Mouse (Mus musculus): ENCODE data around the gene Gm17535. TPM values are rescaled to one million over a fixed set of nuclear protein-coding genes. Genes with fewer than 3 reads are reported as not detected.
"Not testable (repeated sequence)": the region's sequence is repeated elsewhere in the genome, so short reads cannot be mapped to it uniquely, and the experiment has no call there.

Gm17535 gene
- polyA plus RNA-seq, 1 experiment from 2014 or later = not detected

GRCm38 (mm10) chr9:3012054-3012621 is 22.3 kb upstream of the Gm17535 start:
- H3K36me3 ChIP-seq (ENCODE audit: control insufficient read depth, insufficient read depth); H3K4me3 ChIP-seq (ENCODE audit: low read depth, low read length); H3K27ac ChIP-seq (ENCODE audit: low read length); H3K4me2 ChIP-seq (ENCODE audit: low read depth, low read length); H3K9me3 ChIP-seq (replicated peaks; ENCODE audit: control insufficient read depth, low read length); H3K4me1 ChIP-seq (ENCODE audit: control insufficient read depth, low read depth, low read length); H3K9ac ChIP-seq (ENCODE audit: low read depth, low read length); ATAC-seq (ENCODE audit: low read depth); H3K27me3 ChIP-seq (ENCODE audit: control insufficient read depth, insufficient read depth, low read depth, low read length): not testable (repeated sequence)
- WGBS (ENCODE audit: insufficient replicate concordance) = 42% methylated on average over 2 of the region's 7 CpGs

- H3K27ac ChIP-seq (ENCODE audit: low read length); H3K36me3 ChIP-seq (ENCODE audit: control insufficient read depth, insufficient read depth); H3K27me3 ChIP-seq (ENCODE audit: control insufficient read depth, insufficient read depth, low read depth, low read length); H3K4me1 ChIP-seq (ENCODE audit: control insufficient read depth, low read depth, low read length); H3K4me2 ChIP-seq (ENCODE audit: low read depth, low read length); H3K9me3 ChIP-seq (replicated peaks; ENCODE audit: control insufficient read depth, low read length); H3K4me3 ChIP-seq (ENCODE audit: low read depth, low read length); H3K9ac ChIP-seq (ENCODE audit: low read depth, low read length): not testable (repeated sequence)
- ATAC-seq (ENCODE audit: low read depth) = peak; percentile 32
- WGBS (ENCODE audit: insufficient replicate concordance) = no CpG with 5 or more reads among the region's 11 CpGs
These were observed 21.6 kb upstream of the Gm17535 start, which contains the start of gene Gm10721 for GRCm38 (mm10) chr9:3012733-3013279. TSS of gene Gm10721 (plus strand) at chr9:3013140.

GRCm38 (mm10) chr9:3015354-3015753 is 19.0 kb upstream of the Gm17535 start, which contains the start of gene Gm10720:
TSS of gene Gm10720 (plus strand) at chr9:3015654.
- H3K27ac ChIP-seq (ENCODE audit: low read length); H3K4me1 ChIP-seq (ENCODE audit: control insufficient read depth, low read depth, low read length); H3K27me3 ChIP-seq (ENCODE audit: control insufficient read depth, insufficient read depth, low read depth, low read length); ATAC-seq (ENCODE audit: low read depth); H3K9ac ChIP-seq (ENCODE audit: low read depth, low read length); H3K4me3 ChIP-seq (ENCODE audit: low read depth, low read length); H3K36me3 ChIP-seq (ENCODE audit: control insufficient read depth, insufficient read depth); H3K9me3 ChIP-seq (replicated peaks; ENCODE audit: control insufficient read depth, low read length); H3K4me2 ChIP-seq (ENCODE audit: low read depth, low read length): not testable (repeated sequence)
- 47% methylated on average over 4 of the region's 9 CpGs for WGBS (ENCODE audit: insufficient replicate concordance)

GRCm38 (mm10) chr9:3015896-3016295 is 18.5 kb upstream of the Gm17535 start:
- H3K4me1 ChIP-seq (ENCODE audit: control insufficient read depth, low read depth, low read length); H3K9me3 ChIP-seq (replicated peaks; ENCODE audit: control insufficient read depth, low read length); H3K27ac ChIP-seq (ENCODE audit: low read length); H3K27me3 ChIP-seq (ENCODE audit: control insufficient read depth, insufficient read depth, low read depth, low read length); H3K36me3 ChIP-seq (ENCODE audit: control insufficient read depth, insufficient read depth); H3K9ac ChIP-seq (ENCODE audit: low read depth, low read length); H3K4me2 ChIP-seq (ENCODE audit: low read depth, low read length); ATAC-seq (ENCODE audit: low read depth); H3K4me3 ChIP-seq (ENCODE audit: low read depth, low read length): not testable (repeated sequence)
- 48% methylated on average over 4 of the region's 6 CpGs for WGBS (ENCODE audit: insufficient replicate concordance)

GRCm38 (mm10) chr9:3017108-3017507 is 17.3 kb upstream of the Gm17535 start, which contains the start of gene Gm10719:
TSS of gene Gm10719 (plus strand) at chr9:3017408.
- not testable (repeated sequence) for H3K4me1 ChIP-seq (ENCODE audit: control insufficient read depth, low read depth, low read length); H3K9me3 ChIP-seq (replicated peaks; ENCODE audit: control insufficient read depth, low read length); H3K4me3 ChIP-seq (ENCODE audit: low read depth, low read length); H3K4me2 ChIP-seq (ENCODE audit: low read depth, low read length); H3K27ac ChIP-seq (ENCODE audit: low read length); H3K27me3 ChIP-seq (ENCODE audit: control insufficient read depth, insufficient read depth, low read depth, low read length); H3K36me3 ChIP-seq (ENCODE audit: control insufficient read depth, insufficient read depth); ATAC-seq (ENCODE audit: low read depth); H3K9ac ChIP-seq (ENCODE audit: low read depth, low read length)
- no CpG with 5 or more reads among the region's 9 CpGs for WGBS (ENCODE audit: insufficient replicate concordance)

GRCm38 (mm10) chr9:3018944-3019343 is 15.5 kb upstream of the Gm17535 start:
- H3K4me3 ChIP-seq (ENCODE audit: low read depth, low read length); H3K9me3 ChIP-seq (replicated peaks; ENCODE audit: control insufficient read depth, low read length); H3K9ac ChIP-seq (ENCODE audit: low read depth, low read length); H3K36me3 ChIP-seq (ENCODE audit: control insufficient read depth, insufficient read depth); H3K4me1 ChIP-seq (ENCODE audit: control insufficient read depth, low read depth, low read length); H3K27ac ChIP-seq (ENCODE audit: low read length); ATAC-seq (ENCODE audit: low read depth); H3K4me2 ChIP-seq (ENCODE audit: low read depth, low read length); H3K27me3 ChIP-seq (ENCODE audit: control insufficient read depth, insufficient read depth, low read depth, low read length): not testable (repeated sequence)
- WGBS (ENCODE audit: insufficient replicate concordance) = 50% methylated on average over 9 of the region's 9 CpGs

GRCm38 (mm10) chr9:3019835-3020727 is 14.3 kb upstream of the Gm17535 start:
- not testable (repeated sequence) for H3K27ac ChIP-seq (ENCODE audit: low read length); ATAC-seq (ENCODE audit: low read depth); H3K4me1 ChIP-seq (ENCODE audit: control insufficient read depth, low read depth, low read length); H3K4me3 ChIP-seq (ENCODE audit: low read depth, low read length); H3K27me3 ChIP-seq (ENCODE audit: control insufficient read depth, insufficient read depth, low read depth, low read length); H3K9me3 ChIP-seq (replicated peaks; ENCODE audit: control insufficient read depth, low read length); H3K36me3 ChIP-seq (ENCODE audit: control insufficient read depth, insufficient read depth); H3K4me2 ChIP-seq (ENCODE audit: low read depth, low read length); H3K9ac ChIP-seq (ENCODE audit: low read depth, low read length)
- 62% methylated on average over 11 of the region's 19 CpGs for WGBS (ENCODE audit: insufficient replicate concordance)

GRCm38 (mm10) chr9:3022316-3023008 is 11.9 kb upstream of the Gm17535 start:
- not testable (repeated sequence) for H3K4me3 ChIP-seq (ENCODE audit: low read depth, low read length); H3K4me2 ChIP-seq (ENCODE audit: low read depth, low read length); H3K9me3 ChIP-seq (replicated peaks; ENCODE audit: control insufficient read depth, low read length); H3K27me3 ChIP-seq (ENCODE audit: control insufficient read depth, insufficient read depth, low read depth, low read length); ATAC-seq (ENCODE audit: low read depth); H3K9ac ChIP-seq (ENCODE audit: low read depth, low read length); H3K4me1 ChIP-seq (ENCODE audit: control insufficient read depth, low read depth, low read length); H3K27ac ChIP-seq (ENCODE audit: low read length); H3K36me3 ChIP-seq (ENCODE audit: control insufficient read depth, insufficient read depth)
- 54% methylated on average over 9 of the region's 13 CpGs for WGBS (ENCODE audit: insufficient replicate concordance)
